Mouse (Mus musculus): ENCODE measurements at regions not wholly inside any gene's neighbourhood (a gene's known extent, or its start where the extent isn't known, plus 50 kb on each side); places are given as distances from the start of the nearest gene placed in this dataset.

DNA sequence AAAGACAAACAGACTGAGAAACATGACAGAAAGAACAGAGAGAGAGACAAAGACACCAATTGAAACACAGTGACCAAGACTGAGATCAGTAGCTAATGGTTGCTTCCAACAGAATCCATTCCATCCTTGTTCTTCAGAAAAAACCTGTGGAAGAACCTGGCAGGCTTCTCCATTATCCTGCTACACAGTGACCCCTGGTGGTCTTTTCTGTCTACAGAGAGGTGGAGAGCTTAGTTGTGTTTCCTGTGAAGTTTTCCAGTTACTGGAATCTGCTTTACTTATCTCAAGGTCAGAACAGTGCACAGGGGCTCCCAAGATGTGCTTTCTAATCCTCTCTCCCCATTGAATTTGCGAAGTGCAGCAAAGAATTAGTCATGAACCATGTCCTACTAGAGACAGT, 339.1 kb upstream of the Msl3l2 start:
- peak; percentile 46 for DNase-seq (ENCODE audit: extremely low read depth)
- dilution Hi-C loops (cut with MboI; ENCODE audit: extremely low pct_ligation_motif_present, extremely low pct_unique_long_range_greater_than_20kb, low sequenced_read_pairs) = no loop called here

DNA sequence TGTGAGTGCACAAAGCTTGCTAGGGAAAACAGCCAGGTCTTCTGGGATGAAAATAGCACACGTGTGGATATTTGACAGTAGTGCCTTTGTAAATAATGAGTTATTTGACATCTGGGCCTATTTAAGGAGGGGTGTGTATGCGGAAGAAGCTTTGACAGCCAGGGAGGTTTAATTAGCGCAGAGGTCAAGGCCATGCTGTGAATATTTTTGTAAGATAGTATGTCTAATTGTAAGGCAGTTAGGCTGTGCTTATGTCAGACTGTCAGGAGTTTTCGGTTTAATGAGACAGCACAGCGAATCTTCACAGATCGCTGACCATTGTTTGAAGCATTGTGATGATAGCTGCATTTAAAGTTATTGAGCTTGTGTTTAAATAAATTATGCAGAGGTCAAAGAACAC, 337.1 kb upstream of the Msl3l2 start:
- Histone ChIP-seq H3K27ac (ENCODE audit: insufficient read depth, low read depth) (no peak overlapping the region), H3K9me3 (replicated peaks; ENCODE audit: low read length) (no peaks in the 10 kb centered on the region), H3K36me3 (replicated peaks in 1 of 2; ENCODE audit: control insufficient read depth in 1 of 2, insufficient read depth in 1 of 2, low read length in 1 of 2) (no peaks in the 10 kb centered on the region), H3K27me3 (replicated peaks) (no peaks in the 10 kb centered on the region), H3K4me2 (ENCODE audit: insufficient read depth, low read depth, poor library complexity, severe bottlenecking) (no peak overlapping the region), H3K4me1 (ENCODE audit: control insufficient read depth in 1 of 2, insufficient read depth in 2 of 2) (no peaks in the 10 kb centered on the region), H3K79me2 (replicated peaks; ENCODE audit: control insufficient read depth, extremely low read depth, insufficient read depth, poor library complexity, severe bottlenecking) (no peaks in the 10 kb centered on the region), H3K4me3 (replicated peaks in 1 of 3; ENCODE audit: low read depth in 2 of 3, low read length in 2 of 3, poor library complexity in 1 of 3) (no peak overlapping the region), H3K9ac (ENCODE audit: insufficient read depth, low read depth) (no peak overlapping the region)
- in situ Hi-C loops (cut with MboI; ENCODE audit: low pct_ligation_motif_present, low pct_unique_long_range_greater_than_20kb, low sequenced_read_pairs) (no loop called here), dilution Hi-C loops (cut with MboI; ENCODE audit: extremely low pct_ligation_motif_present, extremely low pct_unique_long_range_greater_than_20kb, low sequenced_read_pairs) (no loop called here)
- no peak for DNase-seq (ENCODE audit: extremely low read depth)
- TF ChIP-seq RCOR1 (conservative IDR thresholded peaks at IDR 0.05; ENCODE audit: low read depth, low read length) (no peak), POLR2AphosphoS2 (IDR thresholded peaks at IDR 0.05; ENCODE audit: low read depth, low read length) (no peak), ETS1 (conservative IDR thresholded peaks at IDR 0.05; ENCODE audit: low read depth, low read length) (no peak), GABPA (IDR thresholded peaks at IDR 0.05; ENCODE audit: insufficient replicate concordance, low read depth, low read length) (no peak), CHD2 (IDR thresholded peaks at IDR 0.05; ENCODE audit: low read length) (no peak), MXI1 (IDR thresholded peaks at IDR 0.05; ENCODE audit: low read depth, low read length) (no peak), EP300 (IDR thresholded peaks at IDR 0.05; ENCODE audit: low read length) (no peak), UBTF (IDR thresholded peaks at IDR 0.05; ENCODE audit: low read depth, low read length) (no peak), E2F4 (IDR thresholded peaks at IDR 0.05; ENCODE audit: insufficient replicate concordance, low read depth, low read length) (no peak), MAFK (IDR thresholded peaks at IDR 0.05; ENCODE audit: insufficient replicate concordance, low read length) (no peak), CHD1 (IDR thresholded peaks at IDR 0.05; ENCODE audit: low read depth, low read length) (no peak), MAX (IDR thresholded peaks at IDR 0.05; ENCODE audit: low read length) (no peak), ZC3H11A (IDR thresholded peaks at IDR 0.05; ENCODE audit: low read depth, low read length) (no peak), USF2 (conservative IDR thresholded peaks at IDR 0.05; ENCODE audit: low read depth, low read length) (no peak), ZNF384 (IDR thresholded peaks at IDR 0.05; ENCODE audit: low read depth, low read length) (no peak), TCF12 (IDR thresholded peaks at IDR 0.05; ENCODE audit: low read depth, low read length) (no peak), USF1 (IDR thresholded peaks at IDR 0.05; ENCODE audit: low read depth, low read length) (no peak), RAD21 (IDR thresholded peaks at IDR 0.05; ENCODE audit: low read depth, low read length) (no peak), CTCF (conservative IDR thresholded peaks at IDR 0.05 in 1 of 2, IDR thresholded peaks at IDR 0.05 in 1 of 2; ENCODE audit: low read depth in 2 of 2, low read length in 2 of 2) (no peak)

More for the DNA sequence above, 339.1 kb upstream of the Msl3l2 start:
- no peaks in the 10 kb centered on the region for H3K79me2 ChIP-seq (replicated peaks; ENCODE audit: control insufficient read depth, extremely low read depth, insufficient read depth, poor library complexity, severe bottlenecking)
- no peak overlapping the region for H3K27ac ChIP-seq (ENCODE audit: insufficient read depth, low read depth)
- in situ Hi-C loops (cut with MboI; ENCODE audit: low pct_ligation_motif_present, low pct_unique_long_range_greater_than_20kb, low sequenced_read_pairs) = no loop called here
- H3K4me1 ChIP-seq (ENCODE audit: control insufficient read depth in 1 of 2, insufficient read depth in 2 of 2) = no peaks in the 10 kb centered on the region
- no peak overlapping the region for H3K4me2 ChIP-seq (ENCODE audit: insufficient read depth, low read depth, poor library complexity, severe bottlenecking)
- TF ChIP-seq PAX5 (IDR thresholded peaks at IDR 0.05; ENCODE audit: low read length) (no peak), UBTF (IDR thresholded peaks at IDR 0.05; ENCODE audit: low read depth, low read length) (no peak), SMC3 (IDR thresholded peaks at IDR 0.05; ENCODE audit: low read depth, low read length) (peak; percentile 51), ZC3H11A (IDR thresholded peaks at IDR 0.05; ENCODE audit: low read depth, low read length) (no peak), RAD21 (IDR thresholded peaks at IDR 0.05; ENCODE audit: low read depth, low read length) (peak; percentile 56), E2F4 (IDR thresholded peaks at IDR 0.05; ENCODE audit: insufficient replicate concordance, low read depth, low read length) (no peak), IRF4 (IDR thresholded peaks at IDR 0.05; ENCODE audit: low read depth, low read length) (no peak), MAX (IDR thresholded peaks at IDR 0.05; ENCODE audit: low read length) (no peak), CTCF (conservative IDR thresholded peaks at IDR 0.05 in 1 of 2, IDR thresholded peaks at IDR 0.05 in 1 of 2; ENCODE audit: low read depth in 2 of 2, low read length in 2 of 2) (peak; percentile 41 to 62; a peak in 3 of 4 replicates), TBP (conservative IDR thresholded peaks at IDR 0.05; ENCODE audit: low read depth, low read length) (no peak)
- no peak overlapping the region for H3K4me3 ChIP-seq (replicated peaks in 1 of 3; ENCODE audit: low read depth in 2 of 3, low read length in 2 of 3, poor library complexity in 1 of 3)
- no peak overlapping the region for H3K9ac ChIP-seq (ENCODE audit: insufficient read depth, low read depth)
- no peaks in the 10 kb centered on the region for H3K27me3 ChIP-seq (replicated peaks)
- H3K36me3 ChIP-seq (replicated peaks in 1 of 2; ENCODE audit: control insufficient read depth in 1 of 2, insufficient read depth in 1 of 2, low read length in 1 of 2) = no peaks in the 10 kb centered on the region
- no peaks in the 10 kb centered on the region for H3K9me3 ChIP-seq (replicated peaks; ENCODE audit: low read length)

All from CH12.LX (cell line).